In the genomic region with DNA sequence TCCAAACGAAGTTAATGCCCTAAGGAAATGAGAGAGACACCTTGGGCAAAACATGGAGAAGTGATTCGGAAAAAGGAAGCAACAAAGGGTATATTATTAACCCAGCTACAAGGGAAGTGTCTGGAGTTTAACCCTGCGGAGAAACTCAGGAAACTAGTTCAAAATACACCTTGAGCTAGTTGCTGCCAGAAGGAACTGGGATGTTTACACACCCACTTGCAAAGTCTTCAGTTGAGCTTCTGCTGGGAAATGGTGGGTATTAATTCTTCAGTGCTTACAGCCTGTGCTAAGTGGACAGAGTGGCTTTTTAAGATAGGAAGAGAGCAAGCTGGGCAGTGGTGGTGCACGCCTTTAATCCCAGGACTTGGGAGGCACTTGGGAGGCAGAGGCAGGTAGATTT, we compare ENCODE assay signal across 20 mouse cellular contexts.
"Had no signal": no experiment of that assay in that cellular context is flagged by ENCODE, and none has a peak within 500 bp of the region (broad histone marks: within the 10 kb centered on the region; RNA-seq: fewer than 3 reads in every experiment).

No protein-coding gene starts in this region.

- H3K9ac ChIP-seq: lung, embryonic 15.5 days; midbrain, embryonic 12.5 days; neural tube, embryonic 13.5 days; neural tube, embryonic 15.5 days had no signal

- H3K36me3 ChIP-seq: lung, embryonic 15.5 days; midbrain, embryonic 10.5 days; midbrain, embryonic 12.5 days; neural tube, embryonic 13.5 days had no signal

- H3K9me3 ChIP-seq: lung, embryonic 15.5 days had no signal

- H3K27ac ChIP-seq: lung, embryonic 15.5 days; midbrain, embryonic 10.5 days; midbrain, embryonic 12.5 days; neural tube, embryonic 13.5 days; neural tube, embryonic 15.5 days had no signal

- H3K4me2 ChIP-seq: lung, embryonic 15.5 days; midbrain, embryonic 12.5 days; neural tube, embryonic 13.5 days; neural tube, embryonic 15.5 days had no signal

- H3K4me3 ChIP-seq: lung, embryonic 15.5 days; midbrain, embryonic 10.5 days; midbrain, embryonic 12.5 days; myocyte; neural tube, embryonic 13.5 days; neural tube, embryonic 15.5 days had no signal

- ATAC-seq: lung, postnatal 0 days; midbrain, embryonic 16.5 days had no signal

- DNase-seq: lung, adult 18-20 months; lung, postnatal 14 days; lung, postnatal 4 days; midbrain, embryonic 14.5 days; retina, postnatal 1 day; right cerebral cortex, adult 18-20 months; right cerebral cortex, postnatal 25 days; right cerebral cortex, postnatal 4 days; spleen, adult 18-20 months; thymus, adult 18-20 months; thymus, postnatal 14 days; thymus, postnatal 36 days had no signal

- H3K4me1 ChIP-seq: lung, embryonic 15.5 days; midbrain, embryonic 10.5 days; midbrain, embryonic 12.5 days; neural tube, embryonic 13.5 days; neural tube, embryonic 15.5 days had no signal

- H3K27me3 ChIP-seq: lung, embryonic 15.5 days; midbrain, embryonic 12.5 days; neural tube, embryonic 13.5 days; neural tube, embryonic 15.5 days had no signal
